Mouse (Mus musculus) urinary bladder, postnatal 4 days (tissue): ENCODE measurements around the gene Hyls1.
"Not testable (repeated sequence)": the region's sequence is repeated elsewhere in the genome, so short reads cannot be mapped to it uniquely, and the experiment has no call there.

Source experiments
- DNase-seq, 2 experiments: peaks; one replicate each; pipeline ENCODE4 v3.0.0; 2021 to 2022; ENCODE audit warnings: low spot score in 2 of 2

Gene Hyls1

DNA sequence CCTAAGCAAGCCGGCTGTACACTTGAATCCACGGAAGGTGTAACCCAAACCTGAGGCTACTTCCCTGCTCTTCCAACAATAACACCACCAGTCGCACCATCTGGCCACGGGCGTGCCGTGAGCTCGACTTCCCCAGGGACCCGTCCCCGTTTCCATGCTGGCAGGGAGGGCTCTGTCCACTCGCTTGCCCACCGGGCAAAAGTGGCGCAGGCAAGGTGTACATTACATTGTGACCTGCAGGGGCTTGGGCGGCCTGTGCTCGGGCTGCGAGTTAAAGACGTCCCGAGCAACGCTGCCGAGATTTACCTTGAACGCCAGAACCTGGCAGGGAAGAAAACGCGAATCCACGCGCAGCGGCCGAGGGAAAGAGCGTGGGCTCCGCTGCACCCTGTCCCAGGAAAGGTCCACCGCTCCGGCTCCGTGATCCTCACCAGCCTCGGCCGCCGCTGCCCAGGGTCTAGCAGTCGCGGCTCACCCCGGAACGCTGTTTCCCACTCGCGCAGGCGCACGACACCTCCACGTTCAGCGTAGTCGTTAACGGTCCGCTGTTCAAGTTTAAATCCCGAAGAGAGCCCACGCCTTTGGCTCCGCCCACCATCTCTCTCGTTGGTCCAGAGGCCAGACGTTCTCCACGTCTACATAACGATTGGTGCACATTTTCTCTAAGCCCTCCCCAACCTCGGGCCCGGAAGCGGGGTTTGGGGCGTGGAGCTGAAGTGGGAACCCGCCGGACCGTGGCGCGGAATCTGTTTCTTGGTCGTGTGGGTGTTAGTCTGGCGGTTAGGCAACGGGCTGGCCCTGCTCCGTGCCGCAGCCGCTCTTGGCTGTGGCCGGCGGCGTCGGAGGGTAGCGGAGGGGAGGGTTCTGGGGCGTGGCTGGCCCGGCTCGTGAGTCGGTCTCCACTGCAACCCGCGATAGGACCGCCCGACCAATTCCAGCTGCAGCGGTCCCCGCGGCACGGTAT, at the start of gene Hyls1, which contains the start of gene Pate2:
TSS of gene Hyls1 (minus strand) at position 828 of the 964 bp plus-strand sequence.
TSS of gene Pate2 (plus strand) at position 714 of the 964 bp plus-strand sequence.
- peak; percentile 87 to 92 for DNase-seq

DNA sequence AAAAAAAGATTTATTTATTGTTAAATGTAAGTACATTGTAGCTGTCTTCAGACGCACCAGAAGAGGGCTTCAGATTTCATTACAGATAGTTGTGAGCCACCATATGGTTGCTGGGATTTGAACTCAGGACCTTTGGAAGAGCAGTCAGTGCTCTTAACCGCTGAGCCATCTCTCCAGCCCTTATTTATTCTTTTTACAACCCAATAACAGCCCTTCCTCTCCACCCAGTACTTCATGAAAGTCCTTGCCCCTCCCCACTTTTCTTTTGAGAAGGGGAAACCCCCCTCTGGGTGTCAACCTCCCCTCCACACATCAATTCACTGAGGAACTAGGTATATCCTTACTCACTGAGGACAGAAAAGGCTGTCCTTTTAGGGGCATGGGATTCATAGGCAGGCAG, 46.6 kb upstream of the Hyls1 start:
- not testable (repeated sequence) for DNase-seq

- DNase-seq, result no peak
Measured at GRCm38 (mm10) chr9:35614005-35614404, 43.8 kb upstream of the Hyls1 start.

- DNase-seq, result no peak
Measured at GRCm38 (mm10) chr9:35611841-35612240, 41.6 kb upstream of the Hyls1 start, which contains the start of gene Pate4. Gene Pate4 (minus strand): TSS chr9:35611941.

DNA sequence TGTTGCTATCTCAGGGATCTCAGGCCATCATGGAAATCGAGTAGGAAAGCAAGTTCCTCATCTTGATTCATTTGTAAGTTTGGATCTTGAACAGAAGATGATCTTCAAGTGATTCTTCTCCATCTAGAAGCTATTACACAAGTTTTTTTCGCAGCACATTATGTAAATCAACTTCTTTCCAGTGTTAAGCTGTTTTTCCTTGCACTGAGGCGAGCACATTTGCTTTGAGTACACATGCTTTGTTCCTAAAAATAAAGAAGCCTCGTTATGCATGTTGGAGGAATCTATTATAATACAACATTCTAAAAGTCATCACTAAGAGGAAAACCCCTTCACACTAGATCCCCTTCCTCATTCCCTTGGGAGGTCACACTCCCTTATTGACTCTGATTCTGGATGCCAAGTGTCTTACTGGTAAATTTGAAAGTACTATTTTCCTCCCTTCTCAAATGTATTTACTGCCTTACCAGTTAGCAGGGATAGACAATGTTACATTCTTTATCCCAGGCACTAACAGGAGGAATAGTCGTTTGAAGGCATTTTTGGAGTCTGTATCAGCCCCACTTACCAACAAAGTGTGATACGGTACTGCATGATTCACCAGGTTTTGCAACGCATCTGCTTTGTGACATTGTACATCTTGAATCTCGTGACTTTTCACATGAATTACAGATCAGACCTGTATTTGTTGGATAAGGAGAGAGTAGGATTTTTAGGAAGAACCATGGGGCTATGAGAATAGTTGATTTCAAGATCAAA, 37.6 kb upstream of the Hyls1 start:
- no peak for DNase-seq

DNA sequence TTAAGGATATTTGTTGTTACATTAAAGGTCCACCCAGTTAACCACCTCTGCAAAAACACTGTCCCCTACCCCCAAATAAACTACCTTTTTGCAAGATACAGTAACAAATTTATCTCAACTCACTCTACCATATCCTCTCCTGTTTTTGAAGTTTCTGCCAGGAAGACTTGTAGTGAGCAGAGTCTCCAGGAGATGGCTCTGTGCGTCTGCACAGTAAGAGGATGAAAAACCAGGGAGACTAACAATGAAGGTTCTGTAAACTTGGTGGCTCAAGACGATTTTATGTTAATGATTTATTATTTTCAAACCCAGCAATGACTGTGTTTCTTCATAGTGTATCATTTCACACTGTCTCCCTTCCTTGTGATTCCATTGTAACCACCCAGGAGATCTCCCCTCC, 22.7 kb upstream of the Hyls1 start:
- DNase-seq, result no peak

DNA sequence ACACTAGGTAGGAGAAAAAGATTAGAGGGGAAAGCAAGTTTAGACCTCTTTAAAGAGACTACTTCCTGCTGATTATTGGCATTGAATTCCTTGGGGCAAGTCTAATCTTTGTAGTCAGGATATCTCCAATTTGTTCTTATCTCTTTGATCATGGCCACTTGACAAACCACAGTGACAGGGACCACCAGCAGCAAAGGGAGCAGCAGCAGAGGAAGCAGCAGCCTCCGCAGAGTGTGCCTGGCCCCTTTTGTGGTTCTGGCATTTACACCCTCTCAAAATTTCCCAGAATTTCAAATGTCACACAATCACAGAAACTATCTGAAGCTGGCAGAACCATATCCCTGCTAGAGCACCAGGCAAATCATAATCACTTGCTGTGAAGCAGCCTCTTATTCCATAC, 17.5 kb upstream of the Hyls1 start:
- no peak for DNase-seq

DNA sequence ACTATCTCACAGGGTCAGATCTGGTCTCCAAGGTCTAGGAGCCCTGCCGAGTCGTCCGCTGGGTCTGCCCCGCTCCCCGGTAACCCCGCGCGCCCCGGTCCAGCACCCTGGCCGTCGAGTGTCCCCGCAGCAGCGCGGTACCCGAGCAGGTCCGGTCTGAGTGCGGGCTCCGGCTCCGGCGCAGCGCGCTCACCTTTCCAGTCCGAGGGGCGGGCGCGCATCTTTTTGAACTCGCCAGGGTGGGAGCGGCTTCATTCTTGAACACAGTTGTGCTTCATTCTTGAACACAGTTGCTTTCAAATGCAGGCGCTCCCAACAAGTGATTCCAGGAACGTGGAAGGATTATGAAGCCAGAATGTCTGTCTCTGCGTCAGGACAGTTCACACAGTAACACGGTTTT, 4.2 kb upstream of the Hyls1 start:
- DNase-seq, result no peak

DNA sequence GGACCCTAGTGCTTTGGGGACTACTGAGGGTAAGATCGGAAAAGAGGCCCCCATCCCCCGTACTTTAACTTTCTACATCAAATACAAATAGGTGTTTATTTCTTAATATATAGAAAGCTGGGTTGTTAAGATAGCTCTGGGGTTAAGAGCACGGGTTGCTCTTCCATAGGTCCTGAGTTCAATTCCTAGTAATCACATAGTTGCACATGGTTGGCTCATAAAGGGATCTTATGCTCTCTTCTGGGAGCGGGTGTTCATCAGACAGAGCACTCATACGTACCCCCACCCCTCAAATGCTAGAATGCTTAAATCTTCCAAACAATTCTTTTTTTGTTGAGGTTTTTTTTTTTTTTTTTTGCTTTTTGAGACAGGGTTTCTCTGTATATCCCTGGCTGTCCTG, 465 bp upstream of the Hyls1 start:
- no peak for DNase-seq

DNA sequence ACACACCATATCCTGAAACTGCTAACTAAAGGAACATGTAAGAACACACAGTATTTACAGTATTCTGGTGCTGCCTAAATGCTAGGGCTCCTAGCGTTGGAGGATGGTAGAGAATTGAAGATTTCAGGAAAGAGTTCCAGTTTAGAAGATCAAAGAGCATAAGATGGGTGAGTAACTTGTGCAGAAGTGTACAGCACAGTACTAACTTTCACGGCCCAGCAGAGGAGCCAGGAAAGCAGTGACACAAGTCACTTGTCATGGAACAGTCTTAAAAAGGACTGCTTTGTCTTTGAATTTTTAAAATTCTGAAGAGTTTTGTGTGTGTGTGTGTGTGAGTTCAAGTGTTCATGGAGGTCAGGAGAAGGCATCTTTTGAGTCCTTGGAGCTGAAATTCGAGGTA, 2.2 kb downstream of the Hyls1 start:
- DNase-seq, result no peak

DNA sequence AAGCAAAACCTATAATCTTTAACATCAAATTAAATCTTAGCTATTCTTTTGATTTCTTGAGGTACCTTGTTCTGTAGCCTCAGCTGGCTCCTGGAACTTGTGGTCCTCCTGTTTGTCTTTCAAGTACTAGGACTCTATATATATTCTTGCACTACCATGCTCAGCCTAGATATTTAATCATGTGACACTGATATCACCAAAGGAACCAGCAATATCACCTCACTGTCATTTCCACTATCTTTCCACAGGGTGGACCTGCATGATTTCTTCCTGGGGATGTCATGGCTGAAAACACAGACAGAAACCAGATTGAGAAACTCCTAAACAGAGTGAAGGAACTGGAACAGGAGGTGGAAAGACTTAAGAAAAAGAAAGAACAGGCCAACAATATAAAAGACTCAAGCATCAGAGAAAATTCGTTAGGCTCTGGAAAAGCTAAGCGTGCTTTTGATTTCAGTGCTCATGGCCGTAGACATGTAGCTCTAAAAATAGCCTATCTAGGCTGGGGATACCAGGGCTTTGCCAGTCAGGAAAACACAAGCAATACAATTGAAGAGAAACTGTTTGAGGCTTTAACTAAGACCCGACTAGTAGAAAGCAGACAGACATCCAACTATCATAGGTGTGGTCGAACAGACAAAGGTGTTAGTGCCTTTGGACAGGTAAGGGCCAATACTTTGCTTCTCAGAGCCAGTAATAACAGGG, 5.5 kb downstream of the Hyls1 start:
- DNase-seq, result no peak

DNA sequence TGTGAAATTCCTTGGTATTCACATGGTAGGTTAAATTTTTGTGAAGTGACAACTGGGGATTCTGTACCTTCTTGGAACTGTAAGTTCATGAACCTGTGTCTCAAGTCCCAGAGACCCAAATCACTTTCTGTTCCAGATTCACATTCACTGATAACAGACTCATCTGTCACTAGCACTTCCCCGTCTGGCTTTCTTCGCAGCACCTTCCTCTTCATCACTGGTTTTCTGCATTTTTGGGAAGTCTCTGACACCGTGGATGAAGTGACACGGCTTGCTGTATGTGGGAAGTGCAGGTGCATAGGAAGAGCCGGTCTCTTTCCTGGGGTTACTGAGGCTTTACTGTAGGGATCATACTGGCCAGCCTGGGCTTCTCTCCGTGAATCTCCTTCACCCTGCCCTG, 8.6 kb downstream of the Hyls1 start:
- no peak for DNase-seq

- DNase-seq, result no peak
Measured at GRCm38 (mm10) chr9:35561076-35561475, 9.1 kb downstream of the Hyls1 start.

DNA sequence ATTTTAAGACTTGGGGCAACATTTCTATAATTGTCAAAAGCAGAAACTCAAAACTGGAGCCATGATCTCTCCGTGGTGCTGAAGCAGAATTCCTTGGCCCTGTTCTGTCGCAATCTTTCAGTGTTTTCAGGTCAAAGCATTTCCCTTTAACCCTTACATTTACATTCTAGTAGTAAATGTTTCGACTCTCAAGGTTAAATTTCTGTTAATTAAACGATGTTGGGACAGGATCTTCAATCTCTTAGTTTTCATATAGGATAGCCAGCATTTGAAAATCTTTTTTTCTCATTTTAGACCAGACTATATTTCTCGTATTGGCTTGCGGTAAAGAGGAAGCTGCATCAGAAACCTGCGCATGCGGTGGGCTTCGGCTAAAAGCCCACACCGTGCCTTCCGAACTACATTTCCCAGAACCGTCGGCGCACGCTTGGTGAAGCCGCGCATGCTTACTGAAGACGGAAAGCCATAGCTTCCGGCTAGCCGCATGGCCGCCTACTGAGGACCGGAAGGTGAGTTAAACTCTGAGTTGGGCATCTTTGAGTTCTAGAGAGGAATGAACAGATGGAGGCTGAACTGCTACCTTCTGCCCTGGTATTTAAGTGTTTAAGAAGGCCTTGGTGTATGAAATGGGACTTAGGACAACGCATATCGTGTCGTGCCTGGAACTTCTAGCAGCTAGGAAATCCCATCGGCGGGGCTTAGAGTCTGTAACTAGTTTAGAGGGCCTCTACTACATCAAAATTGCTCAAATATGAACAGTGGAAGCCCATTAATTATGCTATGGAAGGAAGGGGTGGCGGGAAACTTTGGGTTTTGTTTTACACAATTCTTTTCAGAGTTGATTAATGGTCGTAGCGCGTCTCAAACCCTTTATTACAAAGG, 10.9 kb downstream of the Hyls1 start:
- DNase-seq, result peak; percentile 60 to 77

DNA sequence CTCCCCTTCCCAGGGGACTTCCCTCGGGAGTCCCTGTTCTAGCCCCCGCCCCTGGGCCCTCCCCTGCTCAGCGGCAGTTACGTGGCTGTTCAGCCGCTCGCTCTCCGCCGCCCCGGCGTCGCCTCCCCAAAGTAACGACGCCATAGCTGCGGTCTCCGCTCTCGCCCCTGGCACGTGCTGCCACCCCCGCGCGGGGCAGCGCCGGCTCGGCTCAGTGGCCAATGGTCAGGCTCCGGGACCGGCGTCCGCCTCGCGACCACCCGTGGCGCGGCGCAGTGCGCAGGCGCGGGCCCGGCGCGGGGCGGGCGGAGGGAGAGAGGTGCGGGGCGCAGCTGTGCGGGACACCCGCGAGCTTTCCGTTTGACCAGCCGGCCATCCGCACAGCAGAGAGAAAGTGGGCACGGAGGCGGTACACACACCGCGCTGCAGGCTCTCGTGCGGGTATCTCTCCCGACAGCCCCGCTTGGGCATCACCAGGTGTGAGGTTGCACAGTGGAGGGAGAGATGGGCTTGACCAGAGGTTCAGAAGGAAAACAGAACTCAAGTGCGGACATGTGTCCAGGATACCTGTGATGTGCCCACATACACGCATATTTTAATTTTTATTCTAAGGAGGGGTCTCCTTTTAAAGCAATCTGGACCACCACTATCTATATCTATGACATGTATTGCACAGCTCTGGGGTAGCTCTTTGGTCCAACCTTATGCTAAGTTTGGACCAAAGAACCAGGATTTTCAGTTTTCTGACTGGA, 11.8 kb downstream of the Hyls1 start, which contains the start of the genes Ddx25 and Pus3:
TSS of gene Ddx25 (minus strand) at position 272 of the 752 bp plus-strand sequence.
TSS of gene Pus3 (plus strand) at position 339 of the 752 bp plus-strand sequence.
- DNase-seq, result no peak

DNA sequence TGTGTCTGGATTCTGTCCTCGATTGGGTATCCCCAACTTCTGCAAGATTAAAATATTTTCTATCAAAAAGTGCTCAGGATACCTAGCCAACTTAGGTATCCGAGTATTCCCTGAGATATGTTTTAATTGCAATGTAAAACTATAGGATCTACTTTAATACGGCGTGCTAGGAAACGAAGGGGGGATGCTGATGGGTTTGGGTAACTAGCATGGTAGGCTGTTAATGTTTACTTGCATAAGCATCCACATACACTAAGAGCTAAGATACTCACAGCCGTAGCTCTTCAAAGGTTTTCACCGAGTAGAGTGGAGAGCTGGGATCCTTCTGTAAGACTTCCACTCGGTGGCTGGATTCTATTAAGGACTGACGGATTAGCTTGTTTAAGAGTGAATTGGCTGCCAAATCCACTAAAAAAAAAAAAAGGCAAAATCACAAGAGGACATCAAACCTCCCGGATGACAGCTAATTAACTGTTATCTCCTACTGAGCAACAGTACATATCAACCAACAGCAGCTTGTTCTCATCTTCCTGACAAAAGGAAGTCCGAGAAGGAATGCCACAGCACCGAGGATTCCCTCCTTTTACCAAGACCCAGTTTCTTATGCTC, 13.6 kb downstream of the Hyls1 start:
- no peak for DNase-seq

GRCm38 (mm10) chr9:35548455-35548854, 21.7 kb downstream of the Hyls1 start:
- no peak for DNase-seq

- DNase-seq, result no peak
Measured at GRCm38 (mm10) chr9:35546745-35547144, 23.5 kb downstream of the Hyls1 start.

DNA sequence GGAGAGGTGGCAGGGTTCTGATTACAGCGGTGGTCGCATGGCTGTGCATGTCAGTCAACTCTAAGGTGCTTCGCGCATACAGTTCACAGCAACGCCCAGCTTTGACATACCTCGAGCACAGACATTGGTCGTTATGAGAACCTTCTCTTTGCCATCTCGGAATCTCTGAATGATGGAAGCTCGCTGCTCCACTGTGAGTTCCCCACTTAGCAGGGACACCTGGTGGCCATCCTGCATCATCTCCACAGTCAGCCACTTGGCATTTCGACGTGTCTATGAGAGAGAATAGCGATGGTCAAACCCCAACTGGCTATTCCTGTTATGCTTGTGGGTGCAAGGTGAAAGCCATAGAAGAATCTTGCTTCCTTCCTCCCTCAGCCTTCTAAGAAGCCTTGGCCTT, 24.5 kb downstream of the Hyls1 start:
- DNase-seq, result no peak

DNA sequence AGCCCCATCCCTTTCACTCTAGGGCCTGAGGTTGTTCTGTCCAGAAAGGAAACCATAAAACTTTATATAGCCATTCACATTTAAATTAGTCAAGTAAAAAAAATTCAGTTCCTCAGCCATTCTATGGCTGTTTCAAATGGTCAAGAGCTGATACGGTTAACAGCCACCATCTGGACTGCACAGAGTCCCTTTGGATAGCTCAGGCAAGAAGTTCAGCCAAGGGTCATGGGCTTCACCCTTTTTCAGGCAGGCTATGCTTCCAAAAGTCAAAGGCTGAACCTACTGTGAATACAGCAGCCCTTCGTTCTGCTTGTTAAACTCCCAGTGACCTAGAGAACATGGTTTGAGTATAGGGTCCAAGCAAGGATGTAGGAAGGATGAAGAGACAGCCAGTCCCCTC, 25.5 kb downstream of the Hyls1 start:
- DNase-seq, result no peak
